Mouse (Mus musculus): ENCODE measurements around the gene Nop2. TPM values are rescaled to one million over a fixed set of nuclear protein-coding genes. Genes with fewer than 3 reads are reported as not detected.

Gene Nop2
- polyA plus RNA-seq, 1 experiment from 2014 or later = 67.2 TPM

- H3K36me3 ChIP-seq (ENCODE audit: control insufficient read depth, insufficient read depth, low read length) = peaks cover 76% of the 10 kb centered on the region
- 0 out of 2 replicates have a peak, but pooled peaks cover 5% of the 10 kb centered on the region for H3K4me1 ChIP-seq (ENCODE audit: control insufficient read depth, insufficient read depth, low read length)
- H3K9ac ChIP-seq (ENCODE audit: low read depth, low read length) = no peak overlapping the region
- WGBS = 94% methylated on average over 20 of the region's 20 CpGs
- no peak for ATAC-seq (ENCODE audit: low FRiP score, low TSS enrichment)
- H3K9me3 ChIP-seq (ENCODE audit: control insufficient read depth, low read length) = no peaks in the 10 kb centered on the region
- H3K4me2 ChIP-seq (replicated peaks; ENCODE audit: low read depth, low read length) = no peak overlapping the region
- H3K4me3 ChIP-seq (ENCODE audit: low read length) = no peak overlapping the region
- no peak overlapping the region for H3K27ac ChIP-seq (ENCODE audit: low read depth, low read length)
- H3K27me3 ChIP-seq (ENCODE audit: control insufficient read depth, insufficient read depth, low read length) = no peaks in the 10 kb centered on the region
Observed at GRCm38 (mm10) chr6:125129710-125130402, 1.9 kb upstream of the Nop2 start.

- peak overlapping the region; percentile 73 for H3K4me3 ChIP-seq (ENCODE audit: low read length)
- H3K9me3 ChIP-seq (ENCODE audit: control insufficient read depth, low read length) = no peaks in the 10 kb centered on the region
- ATAC-seq (ENCODE audit: low FRiP score, low TSS enrichment) = no peak
- H3K4me2 ChIP-seq (replicated peaks; ENCODE audit: low read depth, low read length) = peak overlapping the region; percentile 71
- peak overlapping the region; percentile 85 for H3K9ac ChIP-seq (ENCODE audit: low read depth, low read length)
- H3K27ac ChIP-seq (ENCODE audit: low read depth, low read length) = no peak overlapping the region
- no peaks in the 10 kb centered on the region for H3K27me3 ChIP-seq (ENCODE audit: control insufficient read depth, insufficient read depth, low read length)
- 7% methylated on average over 11 of the region's 11 CpGs for WGBS
- H3K36me3 ChIP-seq (ENCODE audit: control insufficient read depth, insufficient read depth, low read length) = peaks cover 74% of the 10 kb centered on the region
- 0 out of 2 replicates have a peak, but pooled peaks cover 5% of the 10 kb centered on the region for H3K4me1 ChIP-seq (ENCODE audit: control insufficient read depth, insufficient read depth, low read length)
Observed at GRCm38 (mm10) chr6:125132470-125132869, 761 bp downstream of the Nop2 start.

DNA sequence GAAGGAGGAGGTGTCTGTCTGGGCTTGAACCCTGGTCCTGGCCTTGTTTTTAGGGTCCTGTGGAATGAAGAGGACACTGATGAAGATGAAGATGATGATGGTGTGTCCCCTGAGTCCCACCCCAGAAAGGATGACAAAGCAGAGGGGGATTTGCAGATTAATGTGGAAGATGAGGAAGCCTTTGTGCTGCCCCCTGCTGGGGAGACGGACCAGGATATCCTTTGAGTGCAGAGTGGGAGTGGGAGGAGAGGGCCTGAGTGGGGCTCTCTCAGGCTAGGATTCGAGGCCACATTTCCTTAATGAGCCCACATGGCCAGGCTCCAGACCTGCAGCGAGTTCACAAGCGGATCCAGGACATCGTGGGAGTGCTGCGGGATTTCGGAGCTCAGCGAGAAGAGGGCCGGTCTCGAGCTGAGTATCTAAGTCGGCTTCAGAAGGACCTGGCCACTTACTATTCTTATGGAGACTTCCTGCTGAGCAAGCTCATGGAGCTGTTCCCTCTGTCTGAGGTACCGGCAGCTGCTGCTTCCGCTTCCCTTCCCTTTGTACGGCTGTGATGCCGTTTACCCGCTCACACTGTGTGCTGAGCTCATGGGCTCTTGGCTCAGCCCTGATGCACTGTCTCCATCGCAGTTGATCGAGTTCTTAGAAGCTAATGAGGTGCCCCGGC, 5.4 kb downstream of the Nop2 start:
- Histone ChIP-seq H3K4me2 (replicated peaks; ENCODE audit: low read depth, low read length) (no peak overlapping the region), H3K27me3 (ENCODE audit: control insufficient read depth, insufficient read depth, low read length) (no peaks in the 10 kb centered on the region), H3K4me3 (ENCODE audit: low read length) (no peak overlapping the region), H3K36me3 (ENCODE audit: control insufficient read depth, insufficient read depth, low read length) (peaks cover 87% of the 10 kb centered on the region), H3K27ac (ENCODE audit: low read depth, low read length) (no peak overlapping the region), H3K9ac (ENCODE audit: low read depth, low read length) (no peak overlapping the region), H3K9me3 (ENCODE audit: control insufficient read depth, low read length) (no peaks in the 10 kb centered on the region), H3K4me1 (ENCODE audit: control insufficient read depth, insufficient read depth, low read length) (0 out of 2 replicates have a peak, but pooled peaks cover 5% of the 10 kb centered on the region)
- ATAC-seq (ENCODE audit: low FRiP score, low TSS enrichment) = no peak
- 91% methylated on average over 19 of the region's 19 CpGs for WGBS

DNA sequence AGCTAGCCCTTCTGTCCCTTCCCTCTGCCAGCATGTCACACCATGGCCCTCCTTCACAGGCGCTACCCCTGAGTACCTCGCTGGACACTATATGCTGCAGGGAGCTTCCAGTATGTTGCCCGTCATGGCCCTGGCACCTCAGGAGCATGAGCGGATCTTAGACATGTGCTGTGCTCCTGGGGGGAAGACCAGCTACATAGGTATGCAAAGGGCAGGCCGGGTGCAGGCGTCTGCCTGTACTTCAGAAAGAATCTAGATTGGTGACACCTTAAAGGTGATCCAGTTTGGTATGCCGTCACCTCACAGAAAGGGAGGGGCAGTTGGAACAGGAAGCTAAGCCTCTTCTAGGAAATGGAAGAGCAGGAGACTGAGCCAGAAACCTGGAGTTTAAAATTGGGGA, 8.0 kb downstream of the Nop2 start:
- Histone ChIP-seq H3K27me3 (ENCODE audit: control insufficient read depth, insufficient read depth, low read length) (no peaks in the 10 kb centered on the region), H3K4me3 (ENCODE audit: low read length) (no peak overlapping the region), H3K27ac (ENCODE audit: low read depth, low read length) (no peak overlapping the region), H3K4me1 (ENCODE audit: control insufficient read depth, insufficient read depth, low read length) (no peaks in the 10 kb centered on the region), H3K9ac (ENCODE audit: low read depth, low read length) (no peak overlapping the region), H3K4me2 (replicated peaks; ENCODE audit: low read depth, low read length) (no peak overlapping the region), H3K9me3 (ENCODE audit: control insufficient read depth, low read length) (no peaks in the 10 kb centered on the region), H3K36me3 (ENCODE audit: control insufficient read depth, insufficient read depth, low read length) (peaks cover 86% of the 10 kb centered on the region)
- WGBS = 93% methylated on average over 7 of the region's 7 CpGs
- ATAC-seq (ENCODE audit: low FRiP score, low TSS enrichment) = no peak

DNA sequence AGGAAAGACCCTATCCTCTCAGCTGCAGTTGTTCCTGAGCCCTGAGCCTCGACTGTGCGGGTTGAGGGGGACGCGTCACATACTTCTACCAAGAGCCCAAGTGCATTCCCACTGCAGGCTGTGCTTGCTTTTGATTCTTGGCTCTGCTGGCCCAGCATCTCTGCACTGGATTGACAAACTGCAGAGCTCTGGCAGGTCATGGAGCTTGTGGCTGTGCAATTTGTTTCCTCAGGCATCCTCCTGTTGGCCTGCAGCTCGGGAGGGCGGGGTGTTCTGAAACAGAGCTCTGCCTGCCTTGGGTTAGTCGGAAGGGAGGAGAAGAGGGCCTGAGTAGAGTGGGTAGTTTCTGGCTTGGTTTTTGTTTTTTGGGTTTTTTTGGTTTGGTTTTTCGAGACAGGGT, 10.7 kb downstream of the Nop2 start:
- Histone ChIP-seq H3K4me2 (replicated peaks; ENCODE audit: low read depth, low read length) (no peak overlapping the region), H3K36me3 (ENCODE audit: control insufficient read depth, insufficient read depth, low read length) (peaks cover 61% of the 10 kb centered on the region), H3K27ac (ENCODE audit: low read depth, low read length) (no peak overlapping the region), H3K4me1 (ENCODE audit: control insufficient read depth, insufficient read depth, low read length) (peaks cover 16% of the 10 kb centered on the region), H3K9ac (ENCODE audit: low read depth, low read length) (no peak overlapping the region), H3K9me3 (ENCODE audit: control insufficient read depth, low read length) (no peaks in the 10 kb centered on the region), H3K27me3 (ENCODE audit: control insufficient read depth, insufficient read depth, low read length) (no peaks in the 10 kb centered on the region), H3K4me3 (ENCODE audit: low read length) (no peak overlapping the region)
- 95% methylated on average over 8 of the region's 8 CpGs for WGBS
- no peak for ATAC-seq (ENCODE audit: low FRiP score, low TSS enrichment)

DNA sequence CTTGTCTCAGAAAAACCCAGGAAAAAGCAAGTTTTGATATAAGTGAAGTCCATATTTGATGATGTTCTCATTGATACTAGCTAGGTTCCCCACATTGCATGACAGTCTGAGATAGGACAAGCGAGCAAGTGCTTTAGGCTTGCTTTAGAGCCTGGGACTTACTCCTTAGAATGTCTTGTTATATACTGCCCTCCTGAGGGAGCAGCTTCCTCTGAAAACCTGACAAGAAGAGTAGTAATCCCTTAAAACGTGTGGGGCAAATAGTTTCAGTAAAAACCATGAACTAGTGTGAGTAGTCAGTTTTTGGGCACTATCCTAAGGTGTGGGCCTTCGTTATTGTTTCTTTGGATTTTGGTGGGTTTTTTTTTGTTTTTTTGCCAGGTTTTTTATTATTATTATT, 11.4 kb downstream of the Nop2 start:
- no peaks in the 10 kb centered on the region for H3K9me3 ChIP-seq (ENCODE audit: control insufficient read depth, low read length)
- WGBS = 81% methylated on average over 3 of the region's 3 CpGs
- no peak overlapping the region for H3K4me2 ChIP-seq (replicated peaks; ENCODE audit: low read depth, low read length)
- peaks cover 55% of the 10 kb centered on the region for H3K36me3 ChIP-seq (ENCODE audit: control insufficient read depth, insufficient read depth, low read length)
- ATAC-seq (ENCODE audit: low FRiP score, low TSS enrichment) = no peak
- no peak overlapping the region for H3K27ac ChIP-seq (ENCODE audit: low read depth, low read length)
- H3K27me3 ChIP-seq (ENCODE audit: control insufficient read depth, insufficient read depth, low read length) = no peaks in the 10 kb centered on the region
- no peak overlapping the region for H3K4me3 ChIP-seq (ENCODE audit: low read length)
- no peak overlapping the region for H3K9ac ChIP-seq (ENCODE audit: low read depth, low read length)
- H3K4me1 ChIP-seq (ENCODE audit: control insufficient read depth, insufficient read depth, low read length) = peaks cover 23% of the 10 kb centered on the region

GRCm38 (mm10) chr6:125143904-125144303, 12.2 kb downstream of the Nop2 start:
- no peak overlapping the region for H3K9ac ChIP-seq (ENCODE audit: low read depth, low read length)
- no peaks in the 10 kb centered on the region for H3K27me3 ChIP-seq (ENCODE audit: control insufficient read depth, insufficient read depth, low read length)
- no peak overlapping the region for H3K27ac ChIP-seq (ENCODE audit: low read depth, low read length)
- H3K4me2 ChIP-seq (replicated peaks; ENCODE audit: low read depth, low read length) = no peak overlapping the region
- WGBS = 82% methylated on average over 9 of the region's 9 CpGs
- H3K9me3 ChIP-seq (ENCODE audit: control insufficient read depth, low read length) = no peaks in the 10 kb centered on the region
- H3K4me3 ChIP-seq (ENCODE audit: low read length) = no peak overlapping the region
- peaks cover 31% of the 10 kb centered on the region for H3K4me1 ChIP-seq (ENCODE audit: control insufficient read depth, insufficient read depth, low read length)
- no peak for ATAC-seq (ENCODE audit: low FRiP score, low TSS enrichment)
- peaks cover 49% of the 10 kb centered on the region for H3K36me3 ChIP-seq (ENCODE audit: control insufficient read depth, insufficient read depth, low read length)

- peaks cover 38% of the 10 kb centered on the region for H3K36me3 ChIP-seq (ENCODE audit: control insufficient read depth, insufficient read depth, low read length)
- WGBS = 0% methylated on average over 16 of the region's 16 CpGs
- H3K4me3 ChIP-seq (ENCODE audit: low read length) = peak within 1 kb of the TSS; percentile 57
- H3K4me2 ChIP-seq (replicated peaks; ENCODE audit: low read depth, low read length) = peak within 1 kb of the TSS; percentile 89
- H3K9me3 ChIP-seq (ENCODE audit: control insufficient read depth, low read length) = no peaks in the 10 kb centered on the region
- peak within 1 kb of the TSS; percentile 80 for H3K9ac ChIP-seq (ENCODE audit: low read depth, low read length)
- ATAC-seq (ENCODE audit: low FRiP score, low TSS enrichment) = peak; percentile 92
- peaks cover 41% of the 10 kb centered on the region for H3K4me1 ChIP-seq (ENCODE audit: control insufficient read depth, insufficient read depth, low read length)
- peak within 1 kb of the TSS; percentile 84 for H3K27ac ChIP-seq (ENCODE audit: low read depth, low read length)
- H3K27me3 ChIP-seq (ENCODE audit: control insufficient read depth, insufficient read depth, low read length) = no peaks in the 10 kb centered on the region
Observed at GRCm38 (mm10) chr6:125145001-125145400, 13.3 kb downstream of the Nop2 start, which contains the start of gene Iffo1. Gene Iffo1 (plus strand): TSS chr6:125145241.

- H3K4me3 ChIP-seq (ENCODE audit: low read length) = peak overlapping the region; percentile 57
- H3K9me3 ChIP-seq (ENCODE audit: control insufficient read depth, low read length) = no peaks in the 10 kb centered on the region
- H3K36me3 ChIP-seq (ENCODE audit: control insufficient read depth, insufficient read depth, low read length) = peaks cover 32% of the 10 kb centered on the region
- peak overlapping the region; percentile 89 for H3K4me2 ChIP-seq (replicated peaks; ENCODE audit: low read depth, low read length)
- peaks cover 41% of the 10 kb centered on the region for H3K4me1 ChIP-seq (ENCODE audit: control insufficient read depth, insufficient read depth, low read length)
- H3K9ac ChIP-seq (ENCODE audit: low read depth, low read length) = peak overlapping the region; percentile 80
- no peaks in the 10 kb centered on the region for H3K27me3 ChIP-seq (ENCODE audit: control insufficient read depth, insufficient read depth, low read length)
- WGBS = 3% methylated on average over 35 of the region's 35 CpGs
- H3K27ac ChIP-seq (ENCODE audit: low read depth, low read length) = peak overlapping the region; percentile 84
- peak; percentile 60 for ATAC-seq (ENCODE audit: low FRiP score, low TSS enrichment)
Observed at GRCm38 (mm10) chr6:125145479-125145951, 13.8 kb downstream of the Nop2 start.

Measured in kidney, embryonic 14.5 days (tissue).